Mouse (Mus musculus) kidney, postnatal 36 days (tissue): ENCODE data around the gene Unc13a.

Experiments used
- DNase-seq, 2 experiments: peaks; one replicate each; pipeline ENCODE4 v3.0.0; 2021 to 2022; ENCODE audit warnings: mixed read lengths in 2 of 2

Unc13a gene

DNA sequence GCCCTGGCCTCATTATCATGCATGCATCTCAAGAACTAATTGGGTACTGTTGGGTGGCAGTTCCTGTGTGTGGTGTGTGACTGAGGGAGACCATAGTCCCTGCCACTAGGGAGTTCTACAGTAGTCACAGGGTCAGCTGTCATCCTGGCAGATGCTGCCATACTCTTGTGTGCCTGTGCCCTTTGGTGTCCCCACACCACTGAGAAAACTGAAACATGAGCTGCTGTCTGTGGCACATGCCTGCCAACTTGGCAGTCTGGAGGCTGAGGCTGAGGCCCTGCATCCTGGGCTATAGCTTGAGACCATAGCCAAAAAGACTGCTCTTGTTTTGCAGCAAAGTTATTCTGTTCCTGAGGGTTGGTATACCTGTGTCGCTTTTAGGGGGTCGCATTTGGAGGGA is 51.8 kb downstream of the Unc13a start:
- DNase-seq = no peak

DNA sequence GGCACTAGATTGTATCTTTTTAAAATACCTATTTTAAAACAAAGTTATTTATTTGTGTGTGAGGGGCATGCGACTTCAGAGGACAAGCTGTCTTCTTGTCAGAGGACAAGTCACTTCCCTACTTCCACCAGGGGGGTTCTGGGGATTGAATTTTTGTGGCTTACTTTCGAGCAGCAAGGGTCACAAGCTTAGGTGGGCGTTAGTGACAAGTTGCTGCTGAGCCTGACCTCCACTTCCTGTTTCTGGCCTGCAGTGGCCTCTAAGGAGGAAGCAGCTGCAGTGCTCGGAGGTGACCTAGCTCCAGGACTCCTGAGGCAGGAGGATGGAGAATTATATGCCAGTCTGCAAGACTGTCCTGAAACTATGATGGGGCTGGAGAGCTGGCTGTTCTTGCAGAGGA is 58.1 kb downstream of the Unc13a start:
- no peak for DNase-seq

DNA sequence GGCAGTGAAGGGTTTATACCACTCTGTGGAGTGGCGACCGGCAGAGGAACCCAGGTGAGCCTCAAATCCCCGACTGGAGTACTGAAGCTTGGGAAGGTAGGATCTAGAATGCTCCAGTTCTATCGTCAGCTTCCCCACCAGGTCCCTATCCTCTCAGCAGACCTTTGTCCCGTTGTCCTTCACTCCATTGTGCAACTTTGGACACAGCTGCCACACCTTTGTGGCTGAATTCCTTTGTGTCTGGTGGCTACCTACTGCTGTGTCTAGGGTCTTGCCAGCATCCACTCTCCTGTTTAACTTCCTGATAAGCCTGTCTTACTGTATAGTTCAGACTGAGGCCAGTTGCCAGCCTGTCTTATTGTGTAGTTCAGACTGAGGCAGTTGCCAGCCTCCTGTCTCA is 59.4 kb downstream of the Unc13a start:
- DNase-seq = no peak

DNA sequence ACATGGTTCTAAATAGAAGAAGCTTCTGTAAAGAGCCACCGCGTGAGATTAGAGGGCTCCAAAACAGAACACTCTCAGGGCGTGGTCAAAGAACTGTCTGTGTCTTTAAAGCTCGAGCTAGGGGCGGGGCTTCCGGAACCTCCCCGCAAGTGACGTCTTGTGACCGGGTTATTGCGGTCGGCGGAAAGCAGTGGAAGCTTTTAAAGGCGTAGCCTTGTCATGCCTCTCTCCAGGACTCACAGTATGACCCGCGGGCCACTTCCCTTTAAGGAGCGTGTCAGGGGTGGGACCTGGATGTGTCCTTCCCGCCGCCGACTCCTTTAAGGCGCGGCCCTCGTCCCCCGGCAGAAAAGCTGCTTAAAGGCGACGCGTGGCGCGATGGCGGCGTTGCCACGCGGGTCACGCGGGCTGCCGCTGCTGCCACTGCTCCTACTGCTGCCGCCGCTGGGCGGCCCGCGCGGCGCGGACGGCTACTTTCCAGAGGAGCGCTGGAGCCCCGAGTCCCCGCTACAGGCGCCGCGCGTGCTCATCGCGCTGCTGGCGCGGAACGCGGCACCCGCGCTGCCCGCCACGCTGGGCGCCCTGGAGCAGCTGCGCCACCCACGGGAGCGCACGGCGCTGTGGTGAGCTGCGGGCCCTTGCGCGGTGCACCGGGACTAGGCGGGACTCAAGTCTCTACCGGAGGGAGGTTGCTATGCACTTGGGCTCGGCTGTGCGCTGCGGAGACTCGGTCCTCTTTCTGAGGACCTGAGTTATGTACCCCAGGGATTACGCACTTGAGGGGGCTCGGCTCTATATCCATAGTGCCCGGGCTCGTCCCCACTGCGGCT is 60.5 kb downstream of the Unc13a start, which contains the start of gene Colgalt1:
Gene Colgalt1 (plus strand): TSS at position 177 of the 830 bp plus-strand sequence.
- peak; percentile 98 to 99 for DNase-seq

DNA sequence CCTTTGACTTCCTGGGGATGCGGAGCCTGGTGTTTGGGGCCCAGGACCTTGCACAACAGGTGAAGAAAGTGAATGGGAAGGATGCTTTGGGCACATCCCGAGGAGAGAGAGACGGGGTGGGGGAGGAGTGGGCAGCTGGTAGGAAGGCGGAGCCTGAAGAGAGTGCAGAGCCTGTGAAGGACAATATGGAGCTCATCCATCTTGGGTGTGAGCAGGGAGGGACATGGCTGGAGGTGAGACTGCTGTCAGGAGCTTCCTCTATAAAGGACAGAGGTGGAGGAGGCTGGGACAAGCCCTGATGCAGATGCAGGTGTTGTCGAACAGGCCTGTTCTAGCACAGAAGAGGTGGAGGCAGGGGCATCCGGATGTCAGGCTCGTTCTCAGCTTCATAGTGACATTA is 67.5 kb downstream of the Unc13a start:
- no peak for DNase-seq

DNA sequence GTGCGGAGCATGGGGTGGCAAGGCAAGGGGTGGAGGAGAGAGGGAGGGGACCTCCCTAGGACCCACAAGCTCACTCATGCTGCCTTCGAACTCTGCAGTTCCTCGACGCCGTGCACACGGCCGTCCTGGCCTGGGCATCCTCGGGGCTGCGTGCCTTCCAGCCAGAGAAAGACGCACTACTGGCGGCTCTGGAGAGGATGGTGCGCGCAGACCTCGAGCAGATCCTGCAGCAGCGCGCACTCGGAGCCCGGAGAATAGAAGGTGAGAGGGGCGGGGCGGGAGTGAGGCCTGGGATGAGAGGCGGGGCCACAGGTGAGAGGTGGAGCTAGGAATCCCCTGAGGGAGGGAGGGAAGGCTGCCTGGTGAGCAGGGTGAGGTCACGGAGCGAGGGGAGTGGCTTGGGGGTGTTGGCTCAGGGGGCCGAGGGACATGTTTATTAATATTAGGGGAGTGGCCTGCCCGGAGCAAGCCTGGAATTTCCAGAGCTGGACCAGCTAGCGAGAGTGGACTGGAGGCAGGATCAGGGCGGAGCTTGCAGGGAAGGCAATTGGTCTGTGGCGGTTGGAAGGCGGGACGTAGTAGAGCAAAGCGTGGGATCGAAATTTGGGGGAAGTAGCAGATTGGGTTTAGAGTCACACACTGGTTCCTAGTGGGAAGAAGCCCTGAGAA is 68.8 kb downstream of the Unc13a start:
- DNase-seq = peak; percentile 92 to 94

DNA sequence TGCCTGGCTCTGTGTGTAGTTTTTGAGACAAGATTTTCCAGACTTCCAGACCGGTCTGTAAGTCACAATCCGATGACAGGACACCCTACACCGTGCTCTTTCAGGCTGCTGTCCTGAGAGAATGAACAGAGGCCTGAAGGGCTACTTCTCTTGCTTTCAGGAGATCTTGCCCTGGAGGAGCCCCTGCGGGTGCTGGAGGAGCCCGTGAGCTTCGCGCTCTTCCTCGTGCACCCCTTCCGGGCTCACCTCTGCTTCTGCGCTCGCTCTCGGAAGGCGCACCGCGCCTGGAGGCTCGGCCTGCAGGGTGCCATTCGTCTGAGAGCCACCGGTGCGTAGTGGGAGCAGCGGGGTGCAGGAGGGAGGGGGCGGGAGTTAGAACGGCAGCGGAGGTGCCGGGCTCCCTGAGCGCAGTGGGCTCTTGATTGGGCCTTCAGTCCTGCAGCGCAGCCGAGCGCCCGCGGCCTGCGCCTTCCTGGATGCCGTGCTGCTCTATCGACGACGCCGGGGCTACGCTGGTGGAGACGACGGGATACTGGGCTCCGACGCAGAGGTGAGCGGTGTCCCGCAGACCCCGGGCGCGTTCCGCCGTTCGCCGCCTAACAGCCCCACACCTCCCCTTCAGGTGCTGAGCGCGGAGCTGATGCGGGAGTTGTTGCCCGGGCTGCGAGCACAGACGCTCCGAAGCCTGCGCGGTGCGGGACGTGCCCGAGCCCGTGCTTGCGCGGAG is 69.5 kb downstream of the Unc13a start:
- DNase-seq = no peak

DNA sequence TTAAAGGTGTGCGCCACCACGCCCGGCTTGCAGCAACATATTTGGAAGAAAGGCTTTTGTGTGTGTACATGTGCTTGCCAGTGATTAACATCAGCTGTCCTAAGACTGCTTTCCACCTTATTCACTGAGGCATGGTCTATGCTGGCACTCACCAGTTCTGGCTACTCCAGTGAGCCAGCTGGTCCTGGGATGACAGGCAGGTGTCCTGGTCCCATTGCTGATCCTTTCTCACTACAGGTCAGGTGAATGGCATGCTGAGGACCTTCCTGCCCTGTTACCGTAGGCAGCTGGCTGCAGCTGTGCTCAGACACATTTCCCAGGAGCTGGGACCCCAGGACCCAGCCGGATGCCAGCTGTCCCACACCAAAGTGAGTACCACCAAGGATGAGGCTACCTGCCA is 72.7 kb downstream of the Unc13a start:
- no peak for DNase-seq

DNA sequence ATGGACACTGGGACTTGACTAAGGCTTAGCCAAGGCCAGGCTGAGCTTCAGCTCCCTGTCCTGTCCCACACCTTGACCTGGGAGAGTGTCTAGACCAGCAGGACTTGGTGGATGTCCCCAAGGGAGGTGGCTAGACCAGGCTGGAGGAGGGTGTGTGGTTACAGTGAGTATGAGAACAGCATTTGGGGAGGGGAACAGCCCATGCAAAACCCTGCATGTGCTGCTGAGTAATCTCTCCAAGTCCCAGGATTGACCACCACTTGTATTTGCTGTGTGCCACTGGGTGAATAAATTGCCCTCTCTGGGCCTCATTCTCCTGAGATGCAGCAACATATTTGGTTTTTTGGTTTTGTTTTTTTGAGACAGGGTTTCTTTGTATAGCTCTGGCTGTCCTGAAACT is 73.2 kb downstream of the Unc13a start:
- DNase-seq = no peak

DNA sequence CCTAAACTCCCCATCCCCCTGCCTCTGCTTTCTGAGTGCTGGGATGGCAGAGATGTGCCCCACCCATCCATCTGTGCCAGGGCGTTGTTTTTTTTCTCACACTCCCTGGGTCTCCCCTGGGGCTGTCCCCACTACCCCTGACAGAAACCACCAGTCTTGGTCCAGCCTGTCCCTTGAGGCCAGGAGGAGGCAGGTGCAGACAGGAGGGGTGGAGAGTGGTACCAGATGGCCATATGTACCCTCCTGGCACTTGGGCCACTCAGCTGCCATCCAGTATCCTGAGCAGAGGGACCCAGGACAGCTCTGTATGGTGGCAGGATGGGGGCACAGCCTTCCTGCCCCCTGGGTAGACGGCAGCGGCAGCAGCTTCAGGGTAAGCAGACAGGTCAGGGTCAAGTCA is 74.1 kb downstream of the Unc13a start, which contains the start of gene Fam129c:
Gene Fam129c (plus strand): TSS at position 198 of the 400 bp plus-strand sequence.
- no peak for DNase-seq

DNA sequence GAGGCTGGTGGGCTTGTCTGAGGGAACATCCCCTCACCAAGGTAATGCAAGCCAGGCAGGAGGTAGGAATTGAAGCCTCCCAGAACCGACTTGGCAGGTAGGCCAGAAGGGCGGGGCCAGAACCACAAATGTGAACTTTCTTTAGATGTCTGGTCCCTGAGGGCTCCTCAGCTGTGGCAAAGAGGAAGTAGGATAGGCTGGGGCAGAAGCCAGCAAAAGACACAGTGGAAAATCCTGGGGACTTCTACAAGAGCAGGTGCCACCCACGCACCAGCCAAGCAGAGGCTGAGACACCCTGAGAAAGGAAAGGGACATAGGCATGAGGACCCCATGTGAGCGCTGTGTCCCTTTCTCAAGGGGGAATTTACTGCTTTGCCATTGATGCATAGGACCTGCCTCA is 74.8 kb downstream of the Unc13a start:
- DNase-seq = no peak

DNA sequence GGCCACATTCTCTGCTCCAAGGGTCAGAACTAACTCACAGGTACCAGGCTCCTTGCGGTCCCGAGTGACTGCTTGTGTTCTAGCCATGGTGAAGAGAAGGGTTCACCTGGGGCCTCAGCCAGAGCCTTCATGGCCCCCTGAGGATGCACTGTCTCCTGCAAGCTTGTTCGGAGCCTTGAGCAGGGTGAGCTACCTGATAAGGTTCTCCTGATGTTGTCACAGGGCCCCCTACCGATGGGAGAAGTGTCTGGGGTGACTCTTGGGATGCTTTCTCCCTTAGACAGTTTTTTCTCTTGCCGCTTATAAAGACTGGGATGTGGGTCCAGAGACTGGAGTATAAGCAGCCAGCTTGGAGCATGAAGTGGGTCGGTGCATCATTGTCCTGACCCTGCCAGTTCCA is 75.2 kb downstream of the Unc13a start:
- DNase-seq = no peak

DNA sequence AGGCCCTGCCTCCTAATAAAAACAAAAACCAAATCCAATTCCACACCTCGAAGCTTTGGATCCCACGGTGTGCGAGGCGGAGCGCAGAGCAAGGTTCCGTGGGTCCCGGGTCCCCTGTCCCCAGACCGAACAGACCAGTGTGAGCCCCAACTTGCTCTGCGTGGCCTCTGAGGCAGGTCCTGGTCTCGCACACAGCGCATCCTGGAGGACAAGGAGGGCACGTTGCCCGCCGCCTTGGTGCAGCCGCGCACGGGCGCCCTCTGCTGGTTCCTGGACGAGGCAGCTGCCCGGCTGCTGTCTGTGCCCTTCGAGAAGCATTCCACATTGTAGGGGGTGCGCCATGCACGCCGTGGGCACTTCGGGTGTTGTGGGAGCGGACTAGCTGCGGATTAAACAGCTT is 75.7 kb downstream of the Unc13a start:
- peak; percentile 88 to 97 for DNase-seq

DNA sequence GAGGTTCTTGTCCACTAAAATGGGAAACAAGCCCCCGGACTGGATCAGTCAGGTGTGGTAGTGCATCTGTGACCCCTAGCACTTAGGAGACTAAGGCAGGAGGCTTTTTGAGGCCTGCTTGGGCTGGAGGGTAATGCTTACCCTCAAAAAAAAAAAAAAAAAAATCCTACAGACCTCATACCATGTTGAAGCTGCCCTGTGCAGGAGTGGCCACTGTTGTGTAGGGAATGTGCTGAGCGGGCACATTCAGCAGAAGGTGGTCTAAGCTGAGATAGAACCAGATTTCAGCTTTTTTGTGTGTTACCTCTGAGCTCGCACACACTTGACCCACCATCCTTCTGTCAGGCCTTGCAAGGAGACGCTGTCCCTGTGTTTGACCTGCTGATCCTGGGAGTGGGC is 77.2 kb downstream of the Unc13a start:
- DNase-seq = no peak

DNA sequence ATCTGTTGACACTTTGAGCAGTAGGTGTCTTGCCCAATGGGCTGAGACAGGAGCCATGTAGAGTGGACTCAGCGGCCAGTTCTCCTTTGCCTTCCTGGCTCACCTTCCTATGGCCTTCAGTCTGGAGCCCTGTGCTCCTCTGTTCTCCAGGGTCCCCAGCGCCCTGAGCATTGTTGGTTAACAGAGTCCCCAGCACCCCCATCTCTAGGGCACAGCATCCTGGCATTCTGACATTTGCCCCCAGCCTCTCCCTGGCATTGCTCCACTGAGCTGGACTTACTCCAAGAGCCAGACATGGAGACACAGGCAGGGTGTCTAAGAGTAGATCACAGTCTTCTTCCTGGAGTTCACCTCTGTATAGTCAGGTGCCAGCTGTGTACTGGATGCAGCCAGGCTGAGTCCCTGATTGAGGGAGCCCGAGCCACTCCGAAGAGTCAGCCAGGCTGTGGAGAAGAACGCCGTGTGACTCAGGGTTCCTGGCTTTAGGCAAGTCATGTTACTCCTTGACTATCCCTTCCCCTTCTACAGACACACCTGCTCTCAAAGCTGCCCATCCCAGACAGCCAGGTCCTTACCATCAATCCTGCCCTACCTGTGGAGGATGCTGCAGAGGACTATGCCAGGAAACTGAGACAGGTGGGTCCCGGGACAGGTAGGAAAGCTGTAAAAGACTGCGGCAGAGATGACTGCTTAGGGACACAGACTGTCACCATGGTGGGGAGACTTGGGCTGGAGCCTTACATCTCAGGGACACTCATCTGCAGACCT is 77.8 kb downstream of the Unc13a start:
- DNase-seq = peak; percentile 30 to 40

DNA sequence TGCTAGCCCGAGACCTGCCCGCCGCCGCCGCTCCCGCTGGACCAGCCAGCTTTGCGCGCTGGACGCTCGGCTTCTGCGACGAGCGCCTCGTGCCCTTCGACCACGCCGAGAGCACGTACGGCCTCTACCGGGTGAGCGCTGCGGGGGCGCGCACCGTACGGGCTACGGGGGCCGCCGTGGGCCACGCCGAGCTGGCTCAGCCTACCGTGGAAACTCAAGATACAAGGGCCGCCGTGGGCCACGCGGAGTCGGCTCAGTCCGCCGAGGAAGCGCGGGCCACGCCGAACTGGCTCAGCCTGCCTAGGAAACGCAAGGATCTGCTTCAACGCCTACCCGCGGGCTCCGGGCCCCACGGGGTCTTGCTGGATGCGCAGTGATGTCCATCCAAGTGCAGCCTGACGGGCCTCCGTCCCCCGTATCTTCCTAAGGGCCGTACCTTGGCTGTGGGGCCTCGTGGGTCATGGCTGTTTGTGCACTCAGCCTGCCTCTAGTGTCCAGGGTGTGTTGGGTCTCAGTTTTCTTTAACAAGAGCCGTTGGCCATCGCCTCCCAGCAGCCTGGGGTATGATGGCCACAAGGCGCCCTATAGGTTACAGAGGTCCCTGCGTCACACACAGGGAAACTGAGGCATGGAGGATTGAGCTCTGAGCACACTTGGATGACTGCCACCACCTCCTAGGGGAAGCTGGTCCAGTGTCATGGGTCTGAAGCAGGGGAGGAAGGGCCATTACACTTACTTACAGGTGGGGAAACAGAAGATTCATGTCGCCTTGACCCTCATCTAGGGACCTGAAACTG is 79.0 kb downstream of the Unc13a start:
- peak; percentile 84 to 89 for DNase-seq

DNA sequence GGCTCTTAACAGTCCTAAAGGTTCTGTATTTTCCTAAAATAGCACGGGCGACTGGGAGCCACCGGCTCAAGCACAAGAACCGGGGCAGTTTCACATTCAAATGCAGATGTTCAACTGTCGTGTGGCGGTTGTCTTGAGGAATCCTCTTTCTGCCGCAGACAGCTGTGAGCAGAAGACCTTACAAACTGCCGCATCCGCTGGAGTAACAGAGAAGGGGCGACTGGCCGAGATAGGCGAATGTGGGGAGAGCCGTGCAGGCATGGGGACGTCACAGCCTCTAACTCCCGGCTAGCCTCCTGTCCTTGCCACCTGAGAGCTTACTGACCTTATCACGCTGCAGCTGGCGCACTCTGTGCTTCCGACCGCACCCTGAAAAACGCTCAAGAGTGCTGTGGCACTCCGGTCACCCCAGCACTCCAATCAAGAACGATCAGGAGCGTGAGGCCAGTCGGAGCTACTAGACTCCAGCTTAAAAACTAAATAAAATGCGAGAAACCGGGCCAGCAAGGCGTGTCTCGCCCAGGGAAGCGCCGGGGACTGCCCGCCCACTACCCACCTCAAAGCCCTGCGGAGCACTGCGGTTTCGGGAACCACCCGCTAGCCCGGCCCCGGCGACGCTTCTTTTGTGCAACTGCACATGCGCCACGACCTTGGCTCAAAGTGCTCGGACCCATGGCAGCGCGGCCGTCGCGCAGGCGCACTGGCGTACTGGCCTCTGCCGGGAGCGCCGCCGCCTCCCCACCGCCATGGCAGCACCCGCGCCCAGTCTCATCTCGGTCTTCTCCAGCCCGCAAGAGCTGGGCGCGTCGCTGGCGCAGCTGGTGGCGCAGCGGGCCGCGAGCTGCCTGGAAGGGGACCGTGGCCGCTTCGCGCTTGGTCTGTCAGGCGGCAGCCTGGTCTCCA is 79.8 kb downstream of the Unc13a start, which contains the start of gene Pgls:
Gene Pgls (plus strand): TSS at position 706 of the 903 bp plus-strand sequence.
- DNase-seq = peak; percentile 97 to 98

DNA sequence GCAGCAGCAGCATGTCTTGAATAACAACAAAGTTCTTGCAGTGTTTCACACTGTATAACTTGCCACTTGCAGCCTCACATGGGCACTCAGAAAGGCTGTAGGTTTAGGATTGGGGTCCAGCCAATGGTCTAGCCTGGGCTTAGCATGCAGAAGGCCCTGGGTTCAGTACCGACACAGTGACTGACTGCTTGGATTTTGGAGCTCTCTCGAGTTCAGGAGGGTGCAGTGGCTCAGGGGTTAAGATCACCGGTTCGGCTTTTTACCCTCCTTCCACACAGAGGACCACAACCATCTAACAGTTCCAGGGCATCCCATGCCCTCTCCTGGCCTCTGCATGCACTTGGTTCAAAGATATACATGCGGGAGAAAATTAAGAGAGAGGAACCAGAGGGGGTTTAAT is 80.5 kb downstream of the Unc13a start:
- DNase-seq = no peak

DNA sequence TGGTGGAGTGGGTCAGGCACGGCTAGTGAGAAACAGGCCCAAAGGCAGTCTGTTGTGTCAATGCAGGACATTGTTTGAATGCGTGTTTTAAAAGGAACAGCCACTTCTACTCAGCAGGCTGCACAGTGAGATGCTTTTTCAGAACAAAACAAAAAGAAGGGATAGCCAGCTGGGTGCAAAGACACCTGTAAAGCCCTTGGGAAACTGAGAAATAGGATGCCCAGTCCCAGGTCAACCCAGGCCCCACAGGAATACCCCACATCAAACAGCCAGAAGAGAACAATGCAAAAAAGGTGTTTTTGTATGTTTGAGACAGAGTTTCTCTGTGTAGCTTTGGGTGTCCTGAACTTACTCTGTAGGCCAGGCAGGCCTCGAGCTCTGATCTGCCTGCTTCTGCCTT is 82.8 kb downstream of the Unc13a start:
- DNase-seq = no peak

DNA sequence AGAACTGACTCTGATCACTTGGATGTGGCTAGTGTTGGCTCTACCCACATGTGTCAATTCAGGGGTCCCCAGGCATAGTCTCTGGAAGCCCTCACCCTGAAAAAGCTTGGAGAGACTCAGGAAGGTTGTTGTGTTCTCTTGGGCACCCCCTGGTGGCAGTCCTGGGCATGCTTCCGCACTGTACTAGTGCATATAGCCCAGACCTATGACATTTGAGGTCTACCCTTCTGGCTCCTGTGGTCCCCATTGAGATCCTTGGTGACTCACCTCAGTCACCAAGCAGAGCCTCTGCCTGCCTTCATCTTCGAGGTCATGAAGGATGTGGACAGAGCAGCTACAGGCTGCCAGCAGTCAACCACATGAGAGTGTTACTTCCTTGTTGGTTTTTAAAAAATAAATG is 84.7 kb downstream of the Unc13a start:
- peak; percentile 61 to 84 for DNase-seq

DNA sequence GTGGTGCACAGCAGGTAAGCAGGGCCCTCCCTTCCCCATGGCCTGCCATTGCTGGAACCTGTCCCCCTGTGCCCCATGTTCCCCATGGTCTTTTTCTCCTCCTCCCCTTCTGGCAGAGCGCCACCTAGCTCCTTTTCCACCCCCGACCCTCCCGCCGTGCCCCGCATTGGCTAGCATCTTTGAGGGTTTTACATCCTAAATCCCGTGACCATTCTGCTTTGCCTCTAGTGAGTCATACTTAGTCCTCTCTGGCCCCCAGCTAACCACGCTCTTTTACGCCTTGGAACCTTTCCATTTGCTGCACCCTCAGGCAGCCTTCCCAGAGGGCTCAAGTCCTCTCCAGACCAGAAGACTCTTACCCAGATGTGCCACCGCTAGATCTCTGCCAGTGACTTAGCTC is 91.4 kb downstream of the Unc13a start:
- no peak for DNase-seq
